Mouse (Mus musculus): Measurements from ENCODE around the gene Fam163b. TPM values are rescaled to one million over a fixed set of nuclear protein-coding genes. Genes with fewer than 3 reads are reported as not detected.
A peak's percentile ranks its signal among the peaks of the same experiment; 100 is the strongest.

Gene Fam163b
- 0.24 and 0.42 TPM in 2 replicates for polyA plus RNA-seq (2014; fragmentation: Nextera tagmentation; extraction: Ambion mirVana)

GRCm38 (mm10) chr2:27141950-27142693 is at the start of gene Fam163b:
Gene Fam163b, minus strand, starts transcription at chr2:27142491.
- no peak within 1 kb of the TSS for H3K27ac ChIP-seq (ENCODE audit: low read depth)
- H3K27me3 ChIP-seq (replicated peaks; ENCODE audit: control insufficient read depth, insufficient read depth, low read length), result peaks cover 29% of the 10 kb centered on the region
- ATAC-seq (replicated peaks; ENCODE audit: low FRiP score, low TSS enrichment, low read depth) (peak; percentile 50; the same call in 1 of the 2 replicates), DNase-seq (ENCODE audit: low spot score) (peak; percentile 86)
- 2% methylated on average over 60 of the region's 62 CpGs for WGBS
- no peaks in the 10 kb centered on the region for H3K36me3 ChIP-seq (ENCODE audit: control insufficient read depth, insufficient read depth, low read length)
- H3K4me2 ChIP-seq (ENCODE audit: low read length), result peak within 1 kb of the TSS; percentile 59
- H3K9me3 ChIP-seq (ENCODE audit: control insufficient read depth, low read length), result no peaks in the 10 kb centered on the region
- no peaks in the 10 kb centered on the region for H3K4me1 ChIP-seq (replicated peaks; ENCODE audit: control insufficient read depth, insufficient read depth, low read length)
- peak within 1 kb of the TSS; percentile 32 for H3K4me3 ChIP-seq (ENCODE audit: low read depth, low read length)
- no peak within 1 kb of the TSS for H3K9ac ChIP-seq (ENCODE audit: low read length)

GRCm38 (mm10) chr2:27189994-27190393 is 47.7 kb upstream of the Fam163b start:
- Histone ChIP-seq H3K4me3 (ENCODE audit: low read depth, low read length) (no peak overlapping the region), H3K36me3 (ENCODE audit: control insufficient read depth, insufficient read depth, low read length) (no peaks in the 10 kb centered on the region), H3K27me3 (replicated peaks; ENCODE audit: control insufficient read depth, insufficient read depth, low read length) (no peaks in the 10 kb centered on the region), H3K27ac (ENCODE audit: low read depth) (no peak overlapping the region), H3K9ac (ENCODE audit: low read length) (no peak overlapping the region), H3K9me3 (ENCODE audit: control insufficient read depth, low read length) (no peaks in the 10 kb centered on the region), H3K4me1 (replicated peaks; ENCODE audit: control insufficient read depth, insufficient read depth, low read length) (no peaks in the 10 kb centered on the region), H3K4me2 (ENCODE audit: low read length) (no peak overlapping the region)
- ATAC-seq (replicated peaks; ENCODE audit: low FRiP score, low TSS enrichment, low read depth), result no peak
- 39% methylated on average over 4 of the region's 4 CpGs for WGBS
- no peak for DNase-seq (ENCODE audit: low spot score)

GRCm38 (mm10) chr2:27187531-27187930 is 45.2 kb upstream of the Fam163b start:
- Histone ChIP-seq H3K9ac (ENCODE audit: low read length) (no peak overlapping the region), H3K27me3 (replicated peaks; ENCODE audit: control insufficient read depth, insufficient read depth, low read length) (no peaks in the 10 kb centered on the region), H3K4me3 (ENCODE audit: low read depth, low read length) (no peak overlapping the region), H3K4me1 (replicated peaks; ENCODE audit: control insufficient read depth, insufficient read depth, low read length) (no peaks in the 10 kb centered on the region), H3K9me3 (ENCODE audit: control insufficient read depth, low read length) (no peaks in the 10 kb centered on the region), H3K4me2 (ENCODE audit: low read length) (no peak overlapping the region), H3K36me3 (ENCODE audit: control insufficient read depth, insufficient read depth, low read length) (no peaks in the 10 kb centered on the region), H3K27ac (ENCODE audit: low read depth) (no peak overlapping the region)
- DNase-seq (ENCODE audit: low spot score) (no peak), ATAC-seq (replicated peaks; ENCODE audit: low FRiP score, low TSS enrichment, low read depth) (no peak)
- 70% methylated on average over 6 of the region's 6 CpGs for WGBS

- Histone ChIP-seq H3K9ac (ENCODE audit: low read length) (no peak overlapping the region), H3K4me3 (ENCODE audit: low read depth, low read length) (no peak overlapping the region), H3K4me1 (replicated peaks; ENCODE audit: control insufficient read depth, insufficient read depth, low read length) (0 out of 2 replicates have a peak, but pooled peaks cover 3% of the 10 kb centered on the region), H3K27me3 (replicated peaks; ENCODE audit: control insufficient read depth, insufficient read depth, low read length) (no peaks in the 10 kb centered on the region), H3K9me3 (ENCODE audit: control insufficient read depth, low read length) (no peaks in the 10 kb centered on the region), H3K27ac (ENCODE audit: low read depth) (peak overlapping the region; percentile 43; the same call in 1 of the 2 replicates), H3K36me3 (ENCODE audit: control insufficient read depth, insufficient read depth, low read length) (no peaks in the 10 kb centered on the region), H3K4me2 (ENCODE audit: low read length) (no peak overlapping the region)
- 29% methylated on average over 12 of the region's 12 CpGs for WGBS
- no peak for DNase-seq (ENCODE audit: low spot score)
- peak; percentile 72 for ATAC-seq (replicated peaks; ENCODE audit: low FRiP score, low TSS enrichment, low read depth)
Observed at GRCm38 (mm10) chr2:27183734-27184133, 41.4 kb upstream of the Fam163b start.

GRCm38 (mm10) chr2:27181907-27182306 is 39.6 kb upstream of the Fam163b start:
- DNase-seq (ENCODE audit: low spot score), result no peak

GRCm38 (mm10) chr2:27179101-27179500 is 36.8 kb upstream of the Fam163b start:
- Histone ChIP-seq H3K9me3 (ENCODE audit: control insufficient read depth, low read length) (no peaks in the 10 kb centered on the region), H3K27me3 (replicated peaks; ENCODE audit: control insufficient read depth, insufficient read depth, low read length) (no peaks in the 10 kb centered on the region), H3K4me1 (replicated peaks; ENCODE audit: control insufficient read depth, insufficient read depth, low read length) (0 out of 2 replicates have a peak, but pooled peaks cover 3% of the 10 kb centered on the region), H3K4me3 (ENCODE audit: low read depth, low read length) (no peak overlapping the region), H3K36me3 (ENCODE audit: control insufficient read depth, insufficient read depth, low read length) (no peaks in the 10 kb centered on the region), H3K4me2 (ENCODE audit: low read length) (no peak overlapping the region), H3K27ac (ENCODE audit: low read depth) (no peak overlapping the region), H3K9ac (ENCODE audit: low read length) (no peak overlapping the region)
- ATAC-seq (replicated peaks; ENCODE audit: low FRiP score, low TSS enrichment, low read depth), result no peak
- no peak for DNase-seq (ENCODE audit: low spot score)
- WGBS, result 64% methylated on average over 8 of the region's 8 CpGs

More at GRCm38 (mm10) chr2:27181907-27182306, 39.6 kb upstream of the Fam163b start:
- Histone ChIP-seq H3K9ac (ENCODE audit: low read length) (no peak overlapping the region), H3K27me3 (replicated peaks; ENCODE audit: control insufficient read depth, insufficient read depth, low read length) (no peaks in the 10 kb centered on the region), H3K36me3 (ENCODE audit: control insufficient read depth, insufficient read depth, low read length) (no peaks in the 10 kb centered on the region), H3K4me3 (ENCODE audit: low read depth, low read length) (no peak overlapping the region), H3K4me1 (replicated peaks; ENCODE audit: control insufficient read depth, insufficient read depth, low read length) (0 out of 2 replicates have a peak, but pooled peaks cover 3% of the 10 kb centered on the region), H3K9me3 (ENCODE audit: control insufficient read depth, low read length) (no peaks in the 10 kb centered on the region), H3K4me2 (ENCODE audit: low read length) (no peak overlapping the region), H3K27ac (ENCODE audit: low read depth) (no peak overlapping the region)
- no peak for ATAC-seq (replicated peaks; ENCODE audit: low FRiP score, low TSS enrichment, low read depth)
- WGBS, result 33% methylated on average over 4 of the region's 4 CpGs

GRCm38 (mm10) chr2:27175696-27176267 is 33.5 kb upstream of the Fam163b start:
- Histone ChIP-seq H3K36me3 (ENCODE audit: control insufficient read depth, insufficient read depth, low read length) (no peaks in the 10 kb centered on the region), H3K4me2 (ENCODE audit: low read length) (no peak overlapping the region), H3K9me3 (ENCODE audit: control insufficient read depth, low read length) (no peaks in the 10 kb centered on the region), H3K4me3 (ENCODE audit: low read depth, low read length) (no peak overlapping the region), H3K27me3 (replicated peaks; ENCODE audit: control insufficient read depth, insufficient read depth, low read length) (no peaks in the 10 kb centered on the region), H3K4me1 (replicated peaks; ENCODE audit: control insufficient read depth, insufficient read depth, low read length) (no peaks in the 10 kb centered on the region), H3K27ac (ENCODE audit: low read depth) (no peak overlapping the region), H3K9ac (ENCODE audit: low read length) (no peak overlapping the region)
- WGBS, result 69% methylated on average over 10 of the region's 10 CpGs
- DNase-seq (ENCODE audit: low spot score), result no peak
- no peak for ATAC-seq (replicated peaks; ENCODE audit: low FRiP score, low TSS enrichment, low read depth)

- WGBS, result 81% methylated on average over 2 of the region's 2 CpGs
- no peaks in the 10 kb centered on the region for H3K36me3 ChIP-seq (ENCODE audit: control insufficient read depth, insufficient read depth, low read length)
- H3K9ac ChIP-seq (ENCODE audit: low read length), result no peak overlapping the region
- H3K27ac ChIP-seq (ENCODE audit: low read depth), result no peak overlapping the region
- no peaks in the 10 kb centered on the region for H3K9me3 ChIP-seq (ENCODE audit: control insufficient read depth, low read length)
- no peak overlapping the region for H3K4me3 ChIP-seq (ENCODE audit: low read depth, low read length)
- H3K4me2 ChIP-seq (ENCODE audit: low read length), result no peak overlapping the region
- no peaks in the 10 kb centered on the region for H3K4me1 ChIP-seq (replicated peaks; ENCODE audit: control insufficient read depth, insufficient read depth, low read length)
- DNase-seq (ENCODE audit: low spot score) (no peak), ATAC-seq (replicated peaks; ENCODE audit: low FRiP score, low TSS enrichment, low read depth) (no peak)
- H3K27me3 ChIP-seq (replicated peaks; ENCODE audit: control insufficient read depth, insufficient read depth, low read length), result no peaks in the 10 kb centered on the region
Observed at GRCm38 (mm10) chr2:27174242-27174641, 32.0 kb upstream of the Fam163b start.

Measured in intestine, embryonic 14.5 days (tissue).